Mouse (Mus musculus) hematopoietic stem cell, adult 5-6 weeks (primary cell): ENCODE results near the gene Clasrp. TPM values are rescaled to one million over a fixed set of nuclear protein-coding genes. Genes with fewer than 3 reads are reported as not detected.
"Not testable (repeated sequence)": the region's sequence is repeated elsewhere in the genome, so short reads cannot be mapped to it uniquely, and the experiment has no call there.

Experiments used
- ATAC-seq, 2 experiments: fragments of 125-278 bp in 1 of 2; replicated peaks in 1 of 2; 2 replicates each; pipeline ENCODE4 v1.8.0; 2016 to 2017; ENCODE audit warnings: inconsistent platforms in 2 of 2, mild to moderate bottlenecking in 2 of 2, moderate number of reproducible peaks in 2 of 2, low read depth in 1 of 2, moderate TSS enrichment in 1 of 2; ENCODE audit not compliant: low FRiP score in 2 of 2, poor library complexity in 2 of 2, severe bottlenecking in 2 of 2, insufficient read depth in 1 of 2, low TSS enrichment in 1 of 2
- total RNA-seq: library from RNA; stranded (forward); fragments of 172-1452, 232-1000 nt; gene quantifications from 2 replicates; pipeline ENCODE4 v1.2.3, GENCODE M21; 2017

The Clasrp gene
- total RNA-seq, 1 experiment from 2014 or later: 40.1 TPM

DNA sequence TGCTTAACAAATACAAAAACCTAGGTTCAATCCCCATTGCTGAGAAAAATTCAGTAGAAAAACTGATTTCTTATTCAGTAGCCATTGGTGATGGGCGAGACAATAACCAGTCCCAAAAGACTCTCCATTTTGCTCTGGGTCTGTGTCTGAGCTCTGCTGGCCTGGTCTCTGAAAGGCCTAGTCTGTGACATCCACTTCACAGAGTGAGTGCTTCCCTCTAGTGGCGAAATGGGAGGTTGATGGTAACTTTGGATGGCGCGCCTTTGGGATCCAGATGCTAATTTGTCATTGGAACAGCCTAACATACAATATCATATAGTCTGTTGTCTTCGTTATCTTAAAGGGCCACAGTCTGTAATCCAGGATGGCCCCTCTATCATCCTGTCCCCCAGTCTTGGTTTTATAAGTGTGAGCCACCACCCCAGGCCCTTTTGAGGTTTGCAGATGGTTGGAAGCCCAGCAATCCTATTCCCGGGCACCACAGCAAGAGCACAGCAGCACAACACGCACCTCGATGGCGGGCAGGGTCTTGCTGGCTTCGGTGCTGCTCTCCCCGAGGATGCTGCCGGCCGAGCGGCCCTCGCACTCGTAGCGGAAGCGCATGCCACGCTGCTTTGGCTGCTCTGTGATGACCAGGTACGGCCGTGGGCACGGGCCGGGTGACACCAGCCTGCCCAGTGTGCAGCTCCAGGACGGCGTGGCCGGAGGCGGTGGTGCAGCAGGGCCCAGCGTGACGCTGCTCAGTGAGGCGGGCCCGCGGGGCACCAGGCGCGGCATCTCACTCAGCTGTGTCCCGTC is 14.9 kb upstream of the Clasrp start:
- peak; percentile 91 to 93 for ATAC-seq

DNA sequence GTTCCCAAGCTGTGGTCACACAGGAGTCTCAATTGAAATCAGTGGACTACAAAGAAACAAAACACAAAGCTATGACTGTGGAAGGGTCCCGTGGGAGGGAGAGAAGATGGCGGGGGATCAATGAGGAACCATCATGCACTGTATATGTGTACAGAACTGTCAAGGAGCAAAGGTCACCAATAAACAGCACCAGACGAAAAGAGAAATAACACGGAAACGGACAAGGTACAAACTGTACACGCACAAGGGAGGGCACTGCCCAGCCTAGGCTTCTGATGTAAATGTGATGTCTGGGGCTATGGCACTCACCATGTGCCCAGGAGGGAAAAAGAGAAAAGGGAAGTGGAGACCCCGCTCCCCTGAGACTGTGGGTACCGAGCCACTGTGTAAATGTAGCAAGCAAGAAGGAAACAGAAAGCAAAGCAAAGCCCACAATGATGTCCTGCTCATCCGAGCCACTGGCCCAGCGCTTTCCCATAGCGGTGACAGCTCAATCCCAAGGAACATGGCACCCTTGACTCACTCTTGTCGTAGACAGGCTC is 10.8 kb upstream of the Clasrp start:
- no peak for ATAC-seq

DNA sequence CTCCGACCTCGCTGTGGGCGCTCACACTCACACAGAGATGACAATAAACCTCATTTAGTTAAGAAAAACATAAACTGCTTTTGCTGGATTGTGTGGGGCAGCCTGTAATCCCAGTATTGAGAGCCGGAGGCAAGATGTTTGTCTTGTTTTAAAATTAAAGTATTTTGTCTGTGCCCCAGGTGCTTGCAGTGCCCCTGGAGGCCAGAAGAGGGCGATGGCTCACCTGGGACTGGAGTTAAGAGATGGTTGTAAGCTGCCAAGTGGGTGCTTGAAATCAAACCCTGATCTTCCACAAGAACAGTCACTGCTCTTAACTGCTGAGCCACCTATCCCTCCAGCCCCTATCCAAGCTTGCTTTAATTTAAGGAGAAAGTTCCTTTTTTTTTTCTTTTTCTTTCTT is 6.7 kb upstream of the Clasrp start:
- no peak for ATAC-seq

DNA sequence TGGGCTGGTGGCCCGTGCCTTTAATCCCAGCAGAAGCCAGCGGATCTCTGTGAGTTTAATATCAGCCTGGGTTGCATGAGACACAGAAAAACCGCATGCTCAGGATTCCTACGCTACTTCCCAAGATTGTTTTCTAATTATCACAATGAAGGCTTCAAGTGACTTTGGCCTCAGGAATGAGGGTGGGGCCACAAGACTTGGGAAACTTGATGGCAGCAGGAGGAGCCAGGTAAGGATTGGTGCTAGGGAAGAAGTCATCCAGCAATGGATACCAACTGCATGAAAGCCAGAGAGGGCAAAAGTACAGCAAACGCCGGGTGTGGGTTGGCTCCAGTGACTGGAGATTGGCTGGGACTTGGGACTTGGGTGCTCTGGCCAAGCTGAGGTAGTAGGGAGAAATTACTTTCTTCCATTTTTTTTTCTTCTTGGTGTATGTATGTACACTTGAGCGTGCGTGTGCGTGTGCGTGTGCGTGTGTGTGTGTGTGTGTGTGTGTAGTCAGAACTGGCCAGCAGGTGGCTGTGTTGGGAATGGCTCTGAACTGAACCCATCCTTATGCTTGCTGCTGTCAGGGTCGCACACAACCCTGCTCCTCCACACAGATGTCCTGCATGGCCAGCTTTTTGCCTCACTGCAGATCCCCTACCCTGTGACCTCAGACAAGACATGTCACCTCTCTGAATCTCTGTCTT is 5.5 kb upstream of the Clasrp start:
- no peak for ATAC-seq

DNA sequence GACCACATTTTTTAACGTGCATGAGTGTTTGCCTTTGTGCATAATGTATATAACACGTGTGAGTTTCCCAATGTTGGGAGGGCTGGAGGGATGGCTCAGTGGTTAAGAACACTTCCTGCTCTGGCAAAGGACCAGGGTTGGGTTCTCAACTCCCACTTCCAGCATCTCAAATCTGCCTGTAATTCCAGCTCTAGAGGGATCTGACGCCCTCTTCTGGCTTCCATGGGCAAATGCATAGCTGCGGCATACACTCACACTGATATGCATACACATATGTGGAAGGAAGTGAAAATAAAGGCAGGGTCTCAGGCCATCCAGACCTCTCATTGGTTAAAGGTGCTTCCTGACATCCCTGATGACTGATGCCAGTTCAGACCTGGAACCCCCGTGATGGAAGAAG is 3.0 kb upstream of the Clasrp start:
- ATAC-seq: no peak

DNA sequence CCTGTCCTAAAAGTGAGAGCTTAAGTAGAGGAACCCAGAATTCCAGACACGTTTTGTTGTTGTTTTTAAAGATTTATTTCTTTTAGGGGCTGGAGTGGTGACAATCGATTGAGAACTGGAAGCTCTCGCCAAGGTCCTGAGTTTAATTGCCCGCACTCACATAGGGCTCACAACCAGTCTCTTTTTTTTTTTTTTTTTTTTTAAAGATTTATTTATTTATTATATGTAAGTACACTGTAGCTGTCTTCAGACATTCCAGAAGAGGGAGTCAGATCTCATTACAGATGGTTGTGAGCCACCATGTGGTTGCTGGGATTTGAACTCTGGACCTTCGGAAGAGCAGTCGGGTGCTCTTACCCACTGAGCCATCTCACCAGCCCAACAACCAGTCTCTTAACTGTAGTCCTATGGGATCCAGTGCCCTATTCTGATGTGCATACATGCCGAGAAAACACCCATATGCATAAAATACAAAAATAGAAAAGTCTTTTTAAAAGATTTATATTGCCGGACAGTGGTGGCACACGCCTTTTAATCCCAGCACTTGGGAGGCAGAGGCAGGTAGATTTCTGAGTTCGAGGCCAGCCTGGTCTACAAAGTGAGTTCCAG is 424 bp upstream of the Clasrp start:
- ATAC-seq: not testable (repeated sequence)

DNA sequence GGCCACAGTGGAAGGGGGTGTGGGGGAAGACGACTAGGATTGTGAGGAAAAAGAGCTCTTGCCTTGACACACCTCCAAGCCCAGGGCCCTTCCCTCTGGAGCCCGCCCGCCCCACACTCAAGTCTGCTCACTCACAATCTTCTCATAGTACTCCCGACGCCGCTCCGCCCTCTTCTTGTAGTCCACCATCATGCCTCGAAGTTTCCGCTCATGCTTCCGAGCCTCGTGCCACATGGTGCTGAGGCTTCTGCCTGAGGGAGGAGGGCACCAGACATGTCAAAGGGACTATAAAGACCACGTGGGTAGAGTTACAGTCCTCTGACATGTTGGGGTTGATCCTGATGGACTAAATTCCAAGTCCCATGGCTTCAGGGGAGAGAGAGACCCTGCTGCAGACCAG is 1.2 kb downstream of the Clasrp start:
- no peak for ATAC-seq

DNA sequence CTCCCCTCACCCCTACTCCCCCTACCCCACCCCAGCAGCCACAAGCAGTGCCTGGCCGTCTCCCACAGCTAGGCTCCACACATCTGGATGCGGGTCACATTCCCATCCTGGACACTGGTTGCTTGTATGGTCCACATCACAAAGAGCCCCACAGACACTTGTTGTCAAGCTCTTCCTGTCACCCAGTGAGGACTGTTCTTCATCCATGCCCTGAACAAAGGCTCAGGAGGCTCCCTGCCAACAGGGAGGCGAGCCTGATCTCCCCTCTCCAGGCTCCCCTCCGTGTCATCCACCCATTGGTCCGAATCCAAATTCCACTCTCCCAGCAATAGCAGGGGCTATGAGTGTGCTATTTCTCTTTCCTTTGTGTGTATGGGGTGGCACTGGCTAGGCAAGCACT is 3.7 kb downstream of the Clasrp start:
- ATAC-seq: no peak; a peak in 1 of 4 replicates

DNA sequence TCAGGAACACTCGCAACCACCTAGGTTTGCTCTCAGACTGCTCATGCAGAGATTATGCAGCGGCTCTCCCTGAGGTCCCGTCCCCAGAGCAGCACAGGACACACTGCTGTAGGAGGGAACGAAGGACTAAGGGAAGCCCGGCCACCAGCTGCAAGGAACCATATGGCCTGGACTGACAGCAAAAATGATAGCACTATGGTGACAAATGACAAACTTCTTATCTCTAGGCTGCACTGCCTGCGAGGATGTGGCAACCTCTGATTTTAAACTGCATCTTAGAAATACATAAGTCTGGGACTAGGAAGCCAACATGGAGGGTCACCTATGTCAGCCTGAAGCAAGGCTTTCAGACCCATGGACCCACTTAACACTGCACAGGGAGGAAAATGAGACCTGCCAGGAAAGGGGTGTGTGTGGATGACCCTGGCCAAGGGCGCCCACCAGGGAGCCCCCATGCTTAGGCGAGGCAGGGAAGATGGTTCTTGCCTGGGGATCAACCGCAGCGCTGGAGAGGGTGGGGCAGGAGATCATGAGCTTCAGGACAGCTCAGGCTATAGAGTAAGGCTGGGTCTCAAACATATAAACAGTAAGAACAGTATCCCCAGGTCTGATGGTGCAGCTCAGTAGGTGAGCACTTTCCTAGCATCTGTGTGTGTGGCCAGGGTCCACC is 11.1 kb downstream of the Clasrp start:
- ATAC-seq: 0 out of 4 replicates have a peak, but pooled peaks of 1 of the 2 experiments have one; percentile 7

DNA sequence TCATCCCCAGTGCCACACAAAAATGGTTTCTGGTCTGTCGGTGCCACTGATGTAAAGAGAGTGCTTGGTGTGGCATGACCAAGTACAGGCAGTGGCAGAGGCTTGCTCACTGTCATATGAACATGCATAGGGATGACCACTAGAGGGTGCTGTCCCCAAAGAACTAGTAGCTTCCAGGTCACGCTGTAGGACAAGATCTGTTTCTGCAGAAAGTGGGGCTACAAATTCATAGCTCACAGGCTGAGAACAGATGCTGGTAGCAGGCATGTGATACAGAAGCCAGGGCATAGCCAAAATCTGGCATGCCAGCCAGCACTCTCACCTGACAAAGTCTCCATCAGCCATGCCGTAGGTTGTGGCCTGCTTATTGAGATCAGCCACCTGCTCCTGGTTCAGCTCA is 14.4 kb downstream of the Clasrp start:
- peak; percentile 85 to 87 for ATAC-seq

DNA sequence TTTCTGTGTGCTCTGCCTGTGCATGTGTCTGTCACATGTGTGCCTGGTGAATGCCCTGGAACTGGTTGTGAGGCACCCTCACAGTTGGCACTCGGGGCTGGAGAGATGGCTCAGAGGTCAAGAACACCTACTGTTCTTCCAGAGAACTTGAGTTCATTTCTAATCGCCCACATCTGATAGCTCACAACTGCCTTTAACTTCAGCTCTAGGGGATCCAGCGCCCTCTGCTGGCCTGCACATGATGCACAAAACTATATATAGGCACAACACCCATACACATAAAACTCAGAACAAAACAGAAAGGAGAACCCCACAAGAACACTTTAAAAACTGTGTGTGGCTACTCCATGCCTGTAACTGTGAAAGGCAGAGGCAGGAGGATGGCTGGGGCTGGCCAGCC is 15.1 kb downstream of the Clasrp start:
- ATAC-seq: no peak

DNA sequence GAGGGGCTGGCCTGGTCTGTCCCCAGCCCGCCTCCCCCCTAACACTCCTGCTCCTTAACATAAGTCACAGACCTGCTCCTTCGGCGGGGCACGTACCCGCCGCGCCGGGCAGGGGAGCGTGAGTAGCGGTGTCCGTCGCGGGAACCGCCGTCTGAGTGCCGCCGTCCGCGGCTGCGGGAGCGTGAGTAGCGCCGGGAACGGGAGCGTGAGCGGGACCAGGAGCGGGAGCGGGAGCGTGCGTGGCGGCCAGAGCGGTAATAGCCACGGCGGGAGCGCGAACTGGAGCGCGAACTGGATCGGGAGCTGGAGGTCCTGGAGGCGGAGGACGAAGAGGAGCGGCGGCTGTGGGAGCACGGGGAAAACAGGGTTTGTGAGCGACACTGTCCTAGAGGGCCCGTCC is 18.0 kb downstream of the Clasrp start:
- no peak for ATAC-seq

DNA sequence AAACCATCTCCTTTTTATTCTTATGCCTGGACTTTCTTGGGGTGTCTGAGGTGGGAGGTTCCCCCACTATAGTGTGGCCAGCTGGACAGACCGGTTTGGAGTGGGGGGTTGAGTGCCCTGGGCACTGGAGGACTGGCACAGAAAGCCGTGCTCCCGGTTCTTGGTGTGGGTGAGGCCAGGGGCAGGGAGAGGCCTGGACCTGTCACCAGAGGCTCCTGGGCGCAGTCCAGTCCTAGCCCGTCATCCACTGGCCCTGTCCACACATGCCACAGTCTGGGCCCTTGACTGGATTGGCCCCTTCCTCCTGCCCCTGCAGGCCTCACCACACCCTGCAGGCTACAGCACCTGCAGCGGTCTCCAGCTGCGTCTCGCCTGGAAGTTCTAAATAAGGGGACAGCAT is 23.7 kb downstream of the Clasrp start:
- no peak for ATAC-seq

DNA sequence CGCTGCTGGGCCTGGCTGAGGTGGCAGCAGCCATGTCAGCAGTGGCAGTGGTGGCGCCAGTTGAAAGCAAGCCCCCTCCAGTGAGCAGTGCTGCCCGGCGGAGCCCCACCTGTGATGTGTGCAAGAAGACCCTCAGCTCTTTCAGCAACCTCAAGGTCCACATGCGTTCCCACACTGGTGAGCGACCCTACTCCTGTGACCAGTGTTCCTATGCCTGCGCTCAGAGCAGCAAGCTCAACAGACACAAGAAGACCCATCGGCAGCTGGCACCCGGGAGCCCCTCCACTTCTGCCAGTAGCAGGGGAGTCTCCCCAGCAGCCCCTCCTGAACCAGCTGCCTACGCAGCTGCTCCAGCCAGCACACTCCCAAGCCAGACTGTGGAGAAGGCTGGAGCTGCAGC is 24.5 kb downstream of the Clasrp start:
- no peak for ATAC-seq

DNA sequence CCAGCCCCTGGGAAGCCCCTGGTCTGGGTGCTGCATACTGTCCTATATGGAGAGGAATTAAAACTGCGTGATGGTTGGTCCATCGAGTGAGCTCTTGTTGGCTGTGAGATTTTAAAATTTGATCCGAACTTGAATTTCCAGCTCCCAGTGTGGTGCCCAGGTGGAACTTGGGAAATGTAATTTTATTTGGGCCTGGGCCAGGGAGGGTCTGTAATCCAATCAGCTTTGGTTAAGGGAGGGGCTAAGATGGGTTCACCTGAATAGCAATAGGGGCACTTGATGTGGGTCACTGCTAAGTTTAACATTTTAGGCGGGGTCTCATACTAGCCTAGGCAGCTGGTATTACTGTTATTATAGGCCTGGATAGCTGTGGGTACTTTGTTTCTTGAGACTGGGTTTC is 25.9 kb downstream of the Clasrp start:
- no peak for ATAC-seq

DNA sequence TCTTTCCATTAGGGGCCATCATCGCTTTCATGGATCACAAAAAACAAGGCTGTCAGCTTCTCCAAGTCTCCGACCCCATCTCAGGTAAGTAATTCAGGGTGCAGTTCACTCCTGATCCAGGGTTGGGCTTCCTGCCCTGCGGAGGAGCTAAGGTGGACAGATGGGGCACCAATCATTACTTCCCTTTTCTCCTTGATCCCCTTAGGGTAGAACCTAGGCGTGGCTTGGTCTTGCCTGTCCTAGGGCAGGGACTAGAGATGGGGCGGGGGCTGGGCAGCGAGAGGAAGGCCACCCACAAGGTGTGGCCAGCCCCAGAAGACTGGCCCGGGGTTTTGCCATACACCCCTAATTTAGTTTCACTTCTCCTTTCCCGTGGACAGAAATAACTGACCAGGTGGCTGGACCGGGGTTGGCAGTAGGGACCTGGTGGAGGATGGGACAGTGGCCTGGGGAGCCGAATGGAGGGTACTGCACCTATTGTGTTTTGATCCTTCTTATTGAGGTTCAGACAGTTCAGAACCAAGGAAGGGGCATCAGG is 26.3 kb downstream of the Clasrp start:
- peak; percentile 74 to 83 for ATAC-seq

DNA sequence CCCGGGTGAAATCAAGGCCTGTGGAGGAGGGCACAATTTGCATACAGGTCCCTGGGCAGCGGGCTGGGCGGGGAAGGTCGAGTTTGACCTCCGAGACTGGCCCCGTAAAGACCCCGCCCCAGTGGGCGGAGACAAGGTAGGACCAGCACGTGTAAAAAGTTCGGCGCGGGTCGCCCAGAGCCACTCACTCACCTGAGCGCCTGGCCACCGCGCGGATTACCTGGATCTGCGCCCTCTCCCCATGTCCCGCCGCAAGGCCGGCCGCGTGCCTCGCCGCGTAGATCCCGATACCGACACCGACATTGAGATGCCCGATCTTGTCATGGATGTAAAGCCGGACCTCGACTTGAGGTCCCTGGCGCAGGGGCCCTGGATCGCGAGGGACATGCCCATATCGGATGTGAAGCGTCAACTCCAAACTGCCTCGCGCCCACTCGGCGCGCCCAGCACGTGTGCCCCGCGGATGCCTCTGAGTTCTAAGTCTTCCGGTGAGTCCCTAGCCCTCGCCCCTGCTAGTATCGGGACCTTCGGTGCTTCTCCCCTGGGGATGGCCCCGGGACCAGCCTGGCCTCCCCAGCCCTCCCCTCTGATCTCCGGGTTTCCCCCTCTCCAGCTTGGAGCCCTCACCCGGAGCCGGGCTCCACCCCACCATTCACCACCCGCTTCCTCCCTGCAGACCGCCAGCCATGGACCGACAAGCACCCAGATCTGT is 27.0 kb downstream of the Clasrp start, which contains the start of the genes Zfp296 and Gemin7:
Gene Zfp296, plus strand, starts transcription at position 147 of the 712 bp plus-strand sequence.
Gene Gemin7, minus strand, starts transcription at position 455 of the 712 bp plus-strand sequence.
- ATAC-seq: peak; percentile 33 to 46
